In the genomic region with DNA sequence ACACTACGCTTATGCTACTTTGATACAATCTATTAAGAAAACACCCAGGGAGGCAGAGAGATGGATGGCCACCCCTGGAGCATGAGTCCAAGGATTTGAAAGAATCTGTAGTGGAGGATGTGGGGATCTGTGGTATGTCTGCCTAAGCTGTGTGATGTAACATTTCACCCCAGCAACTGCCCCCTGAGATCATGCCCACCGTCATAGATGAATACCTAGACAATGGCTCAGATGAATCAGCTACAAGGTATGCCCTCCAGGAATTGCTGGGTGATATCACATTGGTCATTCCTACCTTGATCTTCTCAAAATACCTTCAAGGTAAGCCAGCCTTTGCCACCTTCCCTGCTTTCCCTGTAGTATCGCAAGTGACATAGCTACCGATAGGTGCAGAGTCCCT, we compare ENCODE assay signal across 24 mouse cellular contexts. TPM values are rescaled to one million over a fixed set of nuclear protein-coding genes. Genes with fewer than 3 reads are reported as not detected.
"Had no signal": no experiment of that assay in that cellular context is flagged by ENCODE, and none has a peak within 500 bp of the region (broad histone marks: within the 10 kb centered on the region; RNA-seq: fewer than 3 reads in every experiment).

No protein-coding gene starts in this region.

- H3K4me3 ChIP-seq: neural tube, embryonic 12.5 days; neural tube, embryonic 13.5 days; neural tube, embryonic 15.5 days; stomach, embryonic 15.5 days had no signal

- H3K27me3 ChIP-seq: neural tube, embryonic 12.5 days; neural tube, embryonic 13.5 days; neural tube, embryonic 15.5 days; stomach, embryonic 15.5 days had no signal

- H3K36me3 ChIP-seq: neural tube, embryonic 12.5 days; neural tube, embryonic 13.5 days; neural tube, embryonic 15.5 days; stomach, embryonic 15.5 days had no signal

- H3K27ac ChIP-seq: neural tube, embryonic 12.5 days; neural tube, embryonic 13.5 days; neural tube, embryonic 15.5 days; stomach, embryonic 15.5 days had no signal

- H3K4me1 ChIP-seq: neural tube, embryonic 12.5 days; neural tube, embryonic 13.5 days; neural tube, embryonic 15.5 days; stomach, embryonic 15.5 days had no signal

- H3K4me2 ChIP-seq: neural tube, embryonic 12.5 days; neural tube, embryonic 13.5 days; neural tube, embryonic 15.5 days; stomach, embryonic 15.5 days had no signal

- H3K9me3 ChIP-seq: neural tube, embryonic 12.5 days; neural tube, embryonic 13.5 days; neural tube, embryonic 15.5 days; stomach, embryonic 15.5 days had no signal

- H3K9ac ChIP-seq: neural tube, embryonic 12.5 days; neural tube, embryonic 13.5 days; neural tube, embryonic 15.5 days; stomach, embryonic 15.5 days had no signal

- DNase-seq: retina, postnatal 1 day; right cerebral cortex, adult 18-20 months; right cerebral cortex, postnatal 14 days; right cerebral cortex, postnatal 25 days; right cerebral cortex, postnatal 4 days; spleen, adult 18-20 months; thymus, adult 18-20 months; thymus, adult 2 months; thymus, postnatal 14 days; thymus, postnatal 25 days; thymus, postnatal 36 days; thymus, postnatal 4 days had no signal

RNA-seq across cellular contexts. Expression of gene Ces3a, which starts 7.8 kb away (rescaled TPM):
- total RNA-seq: neutrophil, adult 5-6 weeks had no signal
- polyA plus RNA-seq: neural tube, embryonic 11.5 days; neural tube, embryonic 12.5 days; neural tube, embryonic 13.5 days; neural tube, embryonic 14.5 days; neural tube, embryonic 15.5 days; spleen, adult 2 months; stomach, embryonic 14.5 days; stomach, embryonic 15.5 days; stomach, embryonic 16.5 days; urinary bladder, adult 2 months had no signal

RNA-seq across cellular contexts. Expression of gene Ces3b, which starts 27.3 kb away (rescaled TPM):
- total RNA-seq: neutrophil, adult 5-6 weeks had no signal
- polyA plus RNA-seq: neural tube, embryonic 11.5 days; neural tube, embryonic 12.5 days; neural tube, embryonic 13.5 days; neural tube, embryonic 14.5 days; neural tube, embryonic 15.5 days; spleen, adult 2 months; stomach, embryonic 14.5 days; stomach, embryonic 15.5 days; stomach, embryonic 16.5 days; thymus, postnatal 0 days; urinary bladder, adult 2 months had no signal

RNA-seq across cellular contexts. Expression of gene Ces2h, which starts 55.6 kb away (rescaled TPM):
- total RNA-seq: neutrophil, adult 5-6 weeks had no signal
- polyA plus RNA-seq: neural tube, embryonic 11.5 days; neural tube, embryonic 12.5 days; neural tube, embryonic 13.5 days; neural tube, embryonic 14.5 days; neural tube, embryonic 15.5 days; spleen, adult 2 months; stomach, embryonic 14.5 days; stomach, embryonic 15.5 days; stomach, embryonic 16.5 days; thymus, adult 2 months; thymus, postnatal 0 days; urinary bladder, adult 2 months had no signal
